Mouse (Mus musculus): ENCODE results near the gene Fn3krp. TPM values are rescaled to one million over a fixed set of nuclear protein-coding genes. Genes with fewer than 3 reads are reported as not detected.

Fn3krp gene
- total RNA-seq, 2 experiments from 2014 or later = 46.2 to 49.0 TPM

GRCm38 (mm10) chr11:121417971-121418370, 3.2 kb upstream of the Fn3krp start:
- intact Hi-C loops (cut with DNase I) = no loop called here
- no peak for TF ChIP-seq CTCF (IDR thresholded peaks at IDR 0.05)
- Histone ChIP-seq H3K4me3 (no peak overlapping the region), H3K27ac (peak overlapping the region; percentile 67)
- DNase-seq (ENCODE audit: extremely low spot score in 1 of 2, low spot score in 2 of 2) = no peak

- DNase-seq (ENCODE audit: extremely low spot score in 1 of 2, low spot score in 2 of 2) = no peak
- H3K27ac ChIP-seq = peak overlapping the region; percentile 80
- intact Hi-C loops (cut with DNase I) = loop anchor here (1.0 kb wide), 1 partner anchor 31 kb away; the partner anchor contains the start of gene Rab40b
- no peak for TF ChIP-seq CTCF (IDR thresholded peaks at IDR 0.05)
- no peak overlapping the region for H3K4me3 ChIP-seq
These were observed 2.3 kb upstream of the Fn3krp start for GRCm38 (mm10) chr11:121418932-121419331.

- no peak for DNase-seq (ENCODE audit: extremely low spot score in 1 of 2, low spot score in 2 of 2)
- no peak for TF ChIP-seq CTCF (IDR thresholded peaks at IDR 0.05)
- H3K27ac ChIP-seq = peak overlapping the region; percentile 87; the same call in 1 of the 2 replicates
- intact Hi-C loops (cut with DNase I) = loop anchor here (2.0 kb wide), 2 partner anchors 50 to 66 kb away; partner anchors contain the start of gene Wdr45b
- H3K4me3 ChIP-seq = peak overlapping the region; percentile 93; the same call in 1 of the 2 replicates
These were observed 822 bp upstream of the Fn3krp start for GRCm38 (mm10) chr11:121420379-121420778.

GRCm38 (mm10) chr11:121421553-121422173, 462 bp downstream of the Fn3krp start:
- peak overlapping the region; percentile 90 for H3K27ac ChIP-seq
- DNase-seq (ENCODE audit: extremely low spot score in 1 of 2, low spot score in 2 of 2) = no peak

GRCm38 (mm10) chr11:121433397-121433796, 12.2 kb downstream of the Fn3krp start:
- TF ChIP-seq CTCF (IDR thresholded peaks at IDR 0.05) = no peak
- peak overlapping the region; percentile 86 for H3K27ac ChIP-seq
- intact Hi-C loops (cut with DNase I) = loop anchor here (10.0 kb wide), 1 partner anchor 199 kb away; the partner anchor contains the start of gene Narf
- no peak for DNase-seq (ENCODE audit: extremely low spot score in 1 of 2, low spot score in 2 of 2)
- H3K4me3 ChIP-seq = no peak overlapping the region

More at GRCm38 (mm10) chr11:121421553-121422173, 462 bp downstream of the Fn3krp start:
- H3K4me3 ChIP-seq = peak overlapping the region; percentile 93
- TF ChIP-seq CTCF (IDR thresholded peaks at IDR 0.05) = no peak
- intact Hi-C loops (cut with DNase I) = loop anchor here (2.0 kb wide), 2 partner anchors 51 to 67 kb away; partner anchors contain the start of gene Wdr45b

- H3K4me3 ChIP-seq = peak within 1 kb of the TSS; percentile 51
- peak; percentile 93 to 95 for DNase-seq (ENCODE audit: extremely low spot score in 1 of 2, low spot score in 2 of 2)
- peak within 1 kb of the TSS; percentile 86 for H3K27ac ChIP-seq
- TF ChIP-seq CTCF (IDR thresholded peaks at IDR 0.05) = no peak; the same call in 1 of the 2 replicates
- intact Hi-C loops (cut with DNase I) = loop anchor here (1.0 to 10.0 kb wide), 2 partner anchors 46 to 200 kb away; partner anchors contain the start of genes Narf and Rab40b
These were observed 13.3 kb downstream of the Fn3krp start, which contains the start of gene Fn3k for GRCm38 (mm10) chr11:121434156-121435155. Gene Fn3k, plus strand, starts transcription at chr11:121434913.

- intact Hi-C loops (cut with DNase I) = loop anchor here (10.0 kb wide), 1 partner anchor 202 kb away; the partner anchor contains the start of gene Narf
- no peak for TF ChIP-seq CTCF (IDR thresholded peaks at IDR 0.05)
These were observed 16.0 kb downstream of the Fn3krp start for GRCm38 (mm10) chr11:121437236-121437635.

GRCm38 (mm10) chr11:121439686-121440292, 18.6 kb downstream of the Fn3krp start:
- DNase-seq (ENCODE audit: extremely low spot score in 1 of 2, low spot score in 2 of 2) = no peak
- intact Hi-C loops (cut with DNase I) = loop anchor here (10.0 kb wide), 1 partner anchor 205 kb away; the partner anchor contains the start of gene Narf
- no peak overlapping the region for H3K4me3 ChIP-seq
- H3K27ac ChIP-seq = no peak overlapping the region
- TF ChIP-seq CTCF (IDR thresholded peaks at IDR 0.05) = no peak

More at GRCm38 (mm10) chr11:121437236-121437635, 16.0 kb downstream of the Fn3krp start:
- DNase-seq (ENCODE audit: extremely low spot score in 1 of 2, low spot score in 2 of 2) = no peak
- Histone ChIP-seq H3K27ac (peak overlapping the region; percentile 32; the same call in 1 of the 2 replicates), H3K4me3 (peak overlapping the region; percentile 15; the same call in 1 of the 2 replicates)

- Histone ChIP-seq H3K27ac (no peak overlapping the region), H3K4me3 (no peak overlapping the region)
- DNase-seq (ENCODE audit: extremely low spot score in 1 of 2, low spot score in 2 of 2) = no peak
- no peak for TF ChIP-seq CTCF (IDR thresholded peaks at IDR 0.05)
- intact Hi-C loops (cut with DNase I) = no loop called here
These were observed 20.5 kb downstream of the Fn3krp start for GRCm38 (mm10) chr11:121441653-121442052.

GRCm38 (mm10) chr11:121442076-121442475, 20.9 kb downstream of the Fn3krp start:
- intact Hi-C loops (cut with DNase I) = no loop called here
- TF ChIP-seq CTCF (IDR thresholded peaks at IDR 0.05) = no peak
- no peak overlapping the region for H3K27ac ChIP-seq
- DNase-seq (ENCODE audit: extremely low spot score in 1 of 2, low spot score in 2 of 2) = no peak
- no peak overlapping the region for H3K4me3 ChIP-seq

GRCm38 (mm10) chr11:121451216-121451726, 30.1 kb downstream of the Fn3krp start:
- peak overlapping the region; percentile 58 for H3K4me3 ChIP-seq
- intact Hi-C loops (cut with DNase I) = no loop called here
- no peak for TF ChIP-seq CTCF (IDR thresholded peaks at IDR 0.05)
- peak overlapping the region; percentile 90; the same call in 1 of the 2 replicates for H3K27ac ChIP-seq
- DNase-seq (ENCODE audit: extremely low spot score in 1 of 2, low spot score in 2 of 2) = no peak
